Mouse (Mus musculus) forebrain, postnatal 0 days (tissue): Measurements from ENCODE around the gene Gal3st4. TPM values are rescaled to one million over a fixed set of nuclear protein-coding genes. Genes with fewer than 3 reads are reported as not detected.

Experiments
- ATAC-seq: fragments of 200-750 bp; cut with Nextera tagmentation; 2 replicates; pipeline ENCODE4 v1.8.0; 2017; ENCODE audit warnings: mild to moderate bottlenecking, moderate library complexity
- DNase-seq: peaks from one replicate; pipeline ENCODE4 v3.0.0-alpha.2; 2015
- H3K27ac ChIP-seq: fragments of 300-500 bp; sonication (generic); 2 replicates; pipeline ENCODE4 v1.5.1; 2014; ENCODE audit warnings: low read depth, mild to moderate bottlenecking, antibody characterized with exemption, low read length, moderate library complexity, mixed read lengths
- H3K27me3 ChIP-seq: fragments of 300-500 bp; sonication (generic); 2 replicates; pipeline ENCODE4 v1.6.1; 2014; ENCODE audit warnings: mild to moderate bottlenecking, low read length, mixed read lengths; ENCODE audit not compliant: insufficient read depth
- H3K36me3 ChIP-seq: fragments of 300-500 bp; sonication (generic); 2 replicates; pipeline ENCODE4 v1.6.1; 2014; ENCODE audit warnings: mild to moderate bottlenecking, moderate library complexity; ENCODE audit not compliant: insufficient read depth
- H3K4me1 ChIP-seq: fragments of 300-500 bp; sonication (generic); 2 replicates; pipeline ENCODE4 v1.6.1; 2014; ENCODE audit warnings: antibody characterized with exemption; ENCODE audit not compliant: insufficient read depth
- H3K4me2 ChIP-seq: fragments of 300-500 bp; sonication (generic); 2 replicates; pipeline ENCODE4 v1.6.1; 2014; ENCODE audit warnings: low read depth, mild to moderate bottlenecking, moderate library complexity
- H3K4me3 ChIP-seq: fragments of 300-500 bp; sonication (generic); 2 replicates; pipeline ENCODE4 v1.5.1; 2014; ENCODE audit warnings: low read depth, low read length, mixed read lengths
- H3K9ac ChIP-seq: fragments of 300-500 bp; sonication (generic); 2 replicates; pipeline ENCODE4 v1.6.1; 2014; ENCODE audit warnings: mild to moderate bottlenecking
- H3K9me3 ChIP-seq: fragments of 300-500 bp; sonication (generic); 2 replicates; pipeline ENCODE4 v1.6.1; 2016; ENCODE audit warnings: low read length
- CTCF ChIP-seq: sonication (generic); IDR thresholded peaks from 2 replicates; pipeline ENCODE4 v1.5.1; 2016; ENCODE audit warnings: antibody characterized with exemption, control low read depth, low read depth
- WGBS: fragments of 180-500 bp; shearing (Covaris S2); extraction: QIAGEN DNeasy Blood & Tissue Kit; methylation state at CpG from one replicate; pipeline ENCODE4 v1.1.7; 2014; 5-methylcytosine and 5-hydroxymethylcytosine counted together
- polyA plus RNA-seq: library from polyadenylated mRNA; unstranded; fragments of >200 nt; fragmentation: Nextera tagmentation; extraction: Ambion mirVana; gene quantifications from 2 replicates; pipeline ENCODE4 v1.2.1, GENCODE M21; 2015
- total RNA-seq: library from RNA; depleted of rRNA; stranded (reverse); fragments of >200 nt; gene quantifications from 2 replicates; pipeline ENCODE4 v1.2.3, GENCODE M21; 2014

The Gal3st4 gene
- total and polyA plus RNA-seq, 2 experiments from 2014 or later, result 0.57 to 1.5 TPM

- Histone ChIP-seq H3K4me3 (peak overlapping the region; percentile 71), H3K9ac (peak overlapping the region; percentile 78), H3K9me3 (no peaks in the 10 kb centered on the region), H3K36me3 (peaks cover 40% of the 10 kb centered on the region), H3K4me2 (peak overlapping the region; percentile 91), H3K27ac (peak overlapping the region; percentile 78; the same call in 1 of the 2 replicates), H3K27me3 (no peaks in the 10 kb centered on the region), H3K4me1 (peaks cover 14% of the 10 kb centered on the region)
- WGBS, result 67% methylated on average over 18 of the region's 18 CpGs
- ATAC-seq (no peak), DNase-seq (no peak)
- 0 out of 2 replicates have a peak, but pooled peaks have one; percentile 4 for TF ChIP-seq CTCF
These were observed 9.9 kb downstream of the Gal3st4 start for GRCm38 (mm10) chr5:138262582-138263240.

DNA sequence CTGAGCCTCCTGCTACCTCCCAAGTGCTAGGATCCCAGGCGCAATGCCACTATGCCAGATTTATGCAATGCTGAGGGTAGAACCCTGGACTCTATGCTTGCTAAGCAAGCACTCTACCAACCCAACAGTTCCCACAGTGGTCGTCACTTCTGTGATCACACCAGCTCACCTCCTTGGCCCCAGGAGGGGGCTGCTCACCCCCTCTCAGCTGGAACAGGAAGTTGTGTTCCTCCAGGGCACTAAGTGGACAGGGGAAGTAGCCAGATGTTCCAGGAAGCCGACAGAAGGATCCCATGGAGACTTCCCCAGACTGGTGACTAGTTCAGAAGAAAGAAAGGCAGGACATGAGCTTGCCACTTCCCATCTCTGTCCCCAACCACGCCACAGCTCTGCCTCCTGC, 10.6 kb downstream of the Gal3st4 start:
- TF ChIP-seq CTCF, result no peak
- no peak overlapping the region for H3K9ac ChIP-seq
- H3K4me2 ChIP-seq, result no peak overlapping the region
- ATAC-seq (no peak), DNase-seq (no peak)
- no peaks in the 10 kb centered on the region for H3K9me3 ChIP-seq
- WGBS, result 91% methylated on average over 4 of the region's 4 CpGs
- H3K4me3 ChIP-seq, result no peak overlapping the region
- no peaks in the 10 kb centered on the region for H3K27me3 ChIP-seq
- H3K27ac ChIP-seq, result no peak overlapping the region
- H3K4me1 ChIP-seq, result peaks cover 14% of the 10 kb centered on the region
- H3K36me3 ChIP-seq, result peaks cover 40% of the 10 kb centered on the region

- 93% methylated on average over 11 of the region's 11 CpGs for WGBS
- Histone ChIP-seq H3K4me1 (peaks cover 14% of the 10 kb centered on the region), H3K9ac (no peak overlapping the region), H3K27ac (no peak overlapping the region), H3K4me3 (no peak overlapping the region), H3K36me3 (peaks cover 40% of the 10 kb centered on the region), H3K9me3 (no peaks in the 10 kb centered on the region), H3K27me3 (no peaks in the 10 kb centered on the region), H3K4me2 (no peak overlapping the region)
- no peak for TF ChIP-seq CTCF
- no peak for ATAC-seq
- no peak for DNase-seq
These were observed 11.8 kb downstream of the Gal3st4 start for GRCm38 (mm10) chr5:138260834-138261233.

GRCm38 (mm10) chr5:138260051-138260450, 12.6 kb downstream of the Gal3st4 start:
- TF ChIP-seq CTCF, result no peak
- H3K4me1 ChIP-seq, result peaks cover 15% of the 10 kb centered on the region
- ATAC-seq (no peak), DNase-seq (no peak)
- no peak overlapping the region for H3K4me2 ChIP-seq
- peaks cover 40% of the 10 kb centered on the region for H3K36me3 ChIP-seq
- H3K4me3 ChIP-seq, result no peak overlapping the region
- WGBS, result 89% methylated on average over 10 of the region's 10 CpGs
- H3K27me3 ChIP-seq, result no peaks in the 10 kb centered on the region
- no peak overlapping the region for H3K27ac ChIP-seq
- H3K9ac ChIP-seq, result no peak overlapping the region
- no peaks in the 10 kb centered on the region for H3K9me3 ChIP-seq

- Histone ChIP-seq H3K4me1 (peaks cover 12% of the 10 kb centered on the region), H3K9ac (no peak overlapping the region), H3K27me3 (no peaks in the 10 kb centered on the region), H3K36me3 (peaks cover 40% of the 10 kb centered on the region), H3K27ac (no peak overlapping the region), H3K4me2 (no peak overlapping the region), H3K4me3 (no peak overlapping the region), H3K9me3 (no peaks in the 10 kb centered on the region)
- TF ChIP-seq CTCF, result no peak
- 84% methylated on average over 7 of the region's 7 CpGs for WGBS
- no peak for DNase-seq
- ATAC-seq, result no peak
These were observed 13.6 kb downstream of the Gal3st4 start for GRCm38 (mm10) chr5:138258993-138259392.

DNA sequence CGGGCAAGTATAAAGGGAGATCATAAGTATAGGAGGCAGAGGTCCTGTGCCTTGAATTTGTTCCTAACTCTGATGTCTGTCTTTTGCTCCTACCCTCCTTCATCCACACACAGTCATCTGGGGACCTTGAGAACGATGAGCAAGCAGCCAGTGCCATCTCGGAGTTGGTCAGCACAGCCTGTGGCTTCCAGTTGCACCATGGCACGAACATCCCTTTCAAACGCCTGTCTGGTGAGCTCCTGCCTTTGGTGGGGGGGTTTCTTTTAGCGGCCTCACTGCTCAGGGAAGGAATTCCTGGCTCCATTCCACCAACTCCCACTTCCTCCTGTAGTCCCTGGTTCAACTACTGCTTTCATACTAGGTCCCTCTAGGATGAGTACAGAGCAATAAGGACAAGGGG, 14.1 kb downstream of the Gal3st4 start:
- H3K4me2 ChIP-seq, result no peak overlapping the region
- ATAC-seq, result no peak
- no peak overlapping the region for H3K27ac ChIP-seq
- H3K9me3 ChIP-seq, result no peaks in the 10 kb centered on the region
- H3K9ac ChIP-seq, result no peak overlapping the region
- H3K4me3 ChIP-seq, result no peak overlapping the region
- peaks cover 12% of the 10 kb centered on the region for H3K4me1 ChIP-seq
- DNase-seq, result no peak
- 86% methylated on average over 6 of the region's 6 CpGs for WGBS
- peaks cover 40% of the 10 kb centered on the region for H3K36me3 ChIP-seq
- no peak for TF ChIP-seq CTCF
- no peaks in the 10 kb centered on the region for H3K27me3 ChIP-seq

- no peaks in the 10 kb centered on the region for H3K27me3 ChIP-seq
- H3K4me2 ChIP-seq, result no peak overlapping the region
- H3K9ac ChIP-seq, result no peak overlapping the region
- H3K36me3 ChIP-seq, result peaks cover 40% of the 10 kb centered on the region
- no peak for TF ChIP-seq CTCF
- 83% methylated on average over 3 of the region's 3 CpGs for WGBS
- no peak overlapping the region for H3K27ac ChIP-seq
- ATAC-seq, result no peak
- no peaks in the 10 kb centered on the region for H3K9me3 ChIP-seq
- DNase-seq, result no peak
- peaks cover 11% of the 10 kb centered on the region for H3K4me1 ChIP-seq
- no peak overlapping the region for H3K4me3 ChIP-seq
These were observed 14.6 kb downstream of the Gal3st4 start for GRCm38 (mm10) chr5:138258078-138258477.
